Mouse (Mus musculus) v-Abl transformed pro-B cells (cell line): ENCODE measurements around the gene Gm14569.

Source experiments
- in situ Hi-C, 2 experiments: fragments of 400-800 bp; cut with MboI; formaldehyde crosslinking; loops; one replicate each; pipeline ENCODE4 v1.15.1; 2025; ENCODE audit not compliant: unreplicated experiment in 2 of 2

Gene Gm14569

DNA sequence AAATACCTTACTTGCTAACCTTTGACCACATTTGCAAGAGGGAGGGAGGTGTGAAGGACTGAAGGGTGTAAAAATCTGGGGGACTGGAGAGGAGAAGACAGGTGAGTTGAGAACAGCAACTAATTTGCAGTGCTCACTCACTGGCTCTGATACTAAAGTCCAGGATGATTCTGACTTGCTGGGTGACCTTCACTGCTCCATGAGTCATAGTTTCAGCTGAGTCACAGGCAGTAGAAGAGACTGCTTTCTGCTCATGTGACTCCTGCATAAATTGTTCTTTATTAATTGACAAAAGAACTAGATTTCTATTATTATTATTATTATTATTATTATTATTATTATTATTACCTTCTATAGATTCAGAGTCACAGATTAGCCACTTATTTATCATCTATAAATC lies 106.3 kb downstream of the Gm14569 start:
- in situ Hi-C loops = loop anchor here in 1 of 2 experiments (5.0 to 25.0 kb wide), 2 partner anchors 158 to 573 kb away; no protein-coding TSS in a partner anchor
